Mouse (Mus musculus) kidney, postnatal 0 days (tissue): ENCODE data around the gene Lce1l. TPM values are rescaled to one million over a fixed set of nuclear protein-coding genes. Genes with fewer than 3 reads are reported as not detected.

ENCODE experiments used
- ATAC-seq: fragments of 200-750 bp; cut with Nextera tagmentation; replicated peaks from 2 replicates; pipeline ENCODE4 v1.8.0; 2017; ENCODE audit warnings: low read depth, moderate number of reproducible peaks, moderate TSS enrichment, moderate library complexity; ENCODE audit not compliant: low FRiP score
- DNase-seq: peaks from one replicate; pipeline ENCODE4 v3.0.0-alpha.2; 2016; ENCODE audit warnings: low spot score
- H3K27ac ChIP-seq: fragments of 300-500 bp; sonication (generic); 2 replicates; pipeline ENCODE4 v1.5.1; 2014; ENCODE audit warnings: mild to moderate bottlenecking
- H3K27me3 ChIP-seq: fragments of 300-500 bp; sonication (generic); 2 replicates; pipeline ENCODE4 v1.6.1; 2014; ENCODE audit warnings: low read length, mixed read lengths; ENCODE audit not compliant: insufficient read depth
- H3K36me3 ChIP-seq: fragments of 300-500 bp; sonication (generic); 2 replicates; pipeline ENCODE4 v1.6.1; 2014; ENCODE audit warnings: low read length, mixed read lengths; ENCODE audit not compliant: insufficient read depth
- H3K4me1 ChIP-seq: fragments of 300-500 bp; sonication (generic); replicated peaks from 2 replicates; pipeline ENCODE4 v1.6.1; 2014; ENCODE audit warnings: antibody characterized with exemption, low read length, mixed read lengths; ENCODE audit not compliant: insufficient read depth
- H3K4me2 ChIP-seq: fragments of 300-500 bp; sonication (generic); 2 replicates; pipeline ENCODE4 v1.6.1; 2014; ENCODE audit warnings: mild to moderate bottlenecking, low read length, moderate library complexity, mixed read lengths
- H3K4me3 ChIP-seq: fragments of 300-500 bp; sonication (generic); replicated peaks from 2 replicates; pipeline ENCODE4 v1.5.1; 2014; ENCODE audit warnings: low read depth, low read length
- H3K9ac ChIP-seq: fragments of 300-500 bp; sonication (generic); 2 replicates; pipeline ENCODE4 v1.6.1; 2014; ENCODE audit warnings: low read depth, low read length
- H3K9me3 ChIP-seq: fragments of 300-500 bp; sonication (generic); replicated peaks from 2 replicates; pipeline ENCODE4 v1.6.1; 2016; ENCODE audit warnings: low read length, inconsistent platforms, mixed read lengths
- CTCF ChIP-seq: IDR thresholded peaks from 2 replicates; pipeline ENCODE4 v1.5.1; 2016; ENCODE audit warnings: antibody characterized with exemption, low read depth, mild to moderate bottlenecking, moderate library complexity
- WGBS: fragments of 180-500 bp; shearing (Covaris S2); extraction: QIAGEN DNeasy Blood & Tissue Kit; methylation state at CpG from one replicate; pipeline ENCODE4 v1.1.7; 2014; 5-methylcytosine and 5-hydroxymethylcytosine counted together
- polyA plus RNA-seq: library from polyadenylated mRNA; unstranded; fragments of >200 nt; fragmentation: Nextera tagmentation; extraction: Ambion mirVana; gene quantifications from 2 replicates; pipeline ENCODE4 v1.2.1, GENCODE M21; 2015

The Lce1l gene
- polyA plus RNA-seq, 1 experiment from 2014 or later = not detected

DNA sequence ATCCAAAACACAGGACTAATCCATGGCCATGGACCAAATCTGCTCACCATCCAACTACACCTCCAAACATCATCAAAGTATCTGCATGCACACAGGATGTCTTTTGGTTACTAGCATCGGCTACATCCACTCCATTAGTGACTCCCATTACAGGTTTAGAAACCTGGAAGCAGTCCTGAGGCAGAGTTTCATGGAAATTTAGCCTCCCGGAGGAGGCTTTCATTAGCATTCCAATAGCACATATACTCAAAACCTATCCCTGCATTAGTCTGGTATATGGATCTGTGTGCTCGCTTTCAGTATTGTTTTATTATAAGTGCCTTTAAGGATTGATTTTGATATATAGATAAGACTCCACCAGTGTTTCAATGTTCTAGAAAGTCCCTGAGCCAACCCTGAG is 35.5 kb downstream of the Lce1l start:
- no peaks in the 10 kb centered on the region for H3K9me3 ChIP-seq
- no peak overlapping the region for H3K4me2 ChIP-seq
- no peak overlapping the region for H3K9ac ChIP-seq
- H3K27ac ChIP-seq = no peak overlapping the region
- 92% methylated on average over 3 of the region's 3 CpGs for WGBS
- no peak for ATAC-seq
- no peaks in the 10 kb centered on the region for H3K27me3 ChIP-seq
- H3K4me3 ChIP-seq = no peak overlapping the region
- H3K36me3 ChIP-seq = no peaks in the 10 kb centered on the region
- no peaks in the 10 kb centered on the region for H3K4me1 ChIP-seq
- TF ChIP-seq CTCF = no peak
- DNase-seq = no peak

DNA sequence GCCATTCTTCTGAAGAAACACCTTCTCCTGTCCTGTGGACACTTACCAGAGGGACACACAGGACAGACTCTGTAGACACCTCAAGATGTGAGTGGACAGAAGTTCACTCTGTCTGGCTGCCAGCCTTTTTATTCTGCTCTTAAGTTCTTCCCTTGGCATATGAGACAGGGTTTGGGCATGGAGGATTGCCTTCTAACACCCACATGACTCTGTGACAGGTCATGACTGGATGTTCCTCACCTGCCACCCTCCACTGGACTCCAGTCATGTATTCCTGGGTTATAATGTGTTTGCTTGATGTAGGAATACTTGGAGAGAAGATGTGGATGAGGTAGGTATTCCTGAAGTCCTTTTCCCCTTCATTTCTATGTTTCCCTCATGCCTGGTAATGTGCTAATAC is 43.3 kb downstream of the Lce1l start, which contains the start of gene Lce1k:
Gene Lce1k (minus strand): TSS at position 101 of the 400 bp plus-strand sequence.
- no peak for TF ChIP-seq CTCF
- Histone ChIP-seq H3K36me3 (no peaks in the 10 kb centered on the region), H3K9ac (no peak within 1 kb of the TSS), H3K4me2 (no peak within 1 kb of the TSS), H3K27ac (no peak within 1 kb of the TSS), H3K4me3 (no peak within 1 kb of the TSS), H3K9me3 (no peaks in the 10 kb centered on the region), H3K27me3 (no peaks in the 10 kb centered on the region), H3K4me1 (no peaks in the 10 kb centered on the region)
- ATAC-seq = no peak
- no peak for DNase-seq

Other genes with a start within 250 kb of the Lce1l start
- gene 2210017I01Rik, start 243.8 kb downstream of the Lce1l start, polyA plus RNA-seq = not detected in 2 replicates
- gene Lce6a, start 229.6 kb downstream of the Lce1l start, polyA plus RNA-seq = not detected in 2 replicates
- not detected in 2 replicates for gene Lce1a1, start 203.0 kb downstream of the Lce1l start, polyA plus RNA-seq
- not detected in 2 replicates for gene Lce1b, start 194.4 kb downstream of the Lce1l start, polyA plus RNA-seq
- gene Lce1a2, start 181.0 kb downstream of the Lce1l start, polyA plus RNA-seq = not detected in 2 replicates
- not detected in 2 replicates for gene Lce1c, start 172.0 kb downstream of the Lce1l start, polyA plus RNA-seq
- gene Lce1d, start 164.1 kb downstream of the Lce1l start, polyA plus RNA-seq = not detected in 2 replicates
- gene Lce1e, start 142.2 kb downstream of the Lce1l start, polyA plus RNA-seq = not detected in 2 replicates
- not detected in 2 replicates for gene Lce1f, start 130.9 kb downstream of the Lce1l start, polyA plus RNA-seq
- not detected in 2 replicates for gene Gm38119, start 112.2 kb downstream of the Lce1l start, polyA plus RNA-seq
- gene Lce1g, start 98.9 kb downstream of the Lce1l start, polyA plus RNA-seq = not detected in 2 replicates
- gene Lce1h, start 86.2 kb downstream of the Lce1l start, polyA plus RNA-seq = not detected in 2 replicates
- gene Lce1i, start 72.4 kb downstream of the Lce1l start, polyA plus RNA-seq = not detected in 2 replicates
- gene Lce1j, start 60.8 kb downstream of the Lce1l start, polyA plus RNA-seq = not detected in 2 replicates
- not detected in 2 replicates for gene Lce1k, start 43.4 kb downstream of the Lce1l start, polyA plus RNA-seq
- gene Kprp, start 24.0 kb downstream of the Lce1l start, polyA plus RNA-seq = not detected in 2 replicates
- not detected in 2 replicates for gene 2310050C09Rik, start 18.9 kb upstream of the Lce1l start, polyA plus RNA-seq
- not detected in 2 replicates for gene Lce3a, start 74.9 kb upstream of the Lce1l start, polyA plus RNA-seq
- gene Lce3b, start 81.7 kb upstream of the Lce1l start, polyA plus RNA-seq = not detected in 2 replicates
- gene Lce3c, start 93.2 kb upstream of the Lce1l start, polyA plus RNA-seq = not detected in 2 replicates
- gene Lce3d, start 106.1 kb upstream of the Lce1l start, polyA plus RNA-seq = not detected in 2 replicates
- not detected in 2 replicates for gene Lce3e, start 115.8 kb upstream of the Lce1l start, polyA plus RNA-seq
- gene Lce3f, start 140.9 kb upstream of the Lce1l start, polyA plus RNA-seq = not detected in 2 replicates
- 0.45 and 0.52 TPM in 2 replicates for gene Crct1, start 164.4 kb upstream of the Lce1l start, polyA plus RNA-seq
- gene Lce1m, start 167.8 kb upstream of the Lce1l start, polyA plus RNA-seq = 0.13 TPM in 1 of 2 replicates, not detected in the other
- gene Gm4858, start 217.5 kb upstream of the Lce1l start, polyA plus RNA-seq = not detected in 2 replicates